Mouse (Mus musculus): ENCODE data around the gene Plekhg2. TPM values are rescaled to one million over a fixed set of nuclear protein-coding genes. Genes with fewer than 3 reads are reported as not detected.

Gene Plekhg2
- polyA plus RNA-seq, 1 experiment: 66.4 TPM

- TF ChIP-seq POLR2A (IDR thresholded peaks at IDR 0.05; ENCODE audit: low read depth, low read length) (no peak), CTCF (IDR thresholded peaks at IDR 0.05; ENCODE audit: extremely low read depth, insufficient read depth, insufficient read length, insufficient replicate concordance) (no peak)
- 88% methylated on average over 14 of the region's 14 CpGs for WGBS
- H3K36me3 ChIP-seq (ENCODE audit: control insufficient read depth, insufficient read depth, low read length): peaks cover 24% of the 10 kb centered on the region
- 0 out of 2 replicates have a peak overlapping the region, but pooled peaks have one; percentile 6 for H3K27ac ChIP-seq (ENCODE audit: insufficient read depth, low read length)
- H3K4me3 ChIP-seq (ENCODE audit: extremely low read depth, insufficient read depth, insufficient read length): no peak overlapping the region
- H3K4me1 ChIP-seq (ENCODE audit: control insufficient read depth, insufficient read depth, insufficient read length): peaks cover 20% of the 10 kb centered on the region
- DNase-seq (ENCODE audit: low read depth in 1 of 2, low spot score in 2 of 2): no peak
- no peaks in the 10 kb centered on the region for H3K27me3 ChIP-seq (ENCODE audit: control insufficient read depth, insufficient read depth, low read length)
These were observed 2.3 kb downstream of the Plekhg2 start for GRCm38 (mm10) chr7:28370051-28370450.

- WGBS: 92% methylated on average over 16 of the region's 16 CpGs
These were observed 4.0 kb downstream of the Plekhg2 start for GRCm38 (mm10) chr7:28368276-28368920.

GRCm38 (mm10) chr7:28367663-28368275 is 4.6 kb downstream of the Plekhg2 start:
- WGBS: 93% methylated on average over 16 of the region's 16 CpGs
- peaks cover 36% of the 10 kb centered on the region for H3K36me3 ChIP-seq (ENCODE audit: control insufficient read depth, insufficient read depth, low read length)

More at GRCm38 (mm10) chr7:28368276-28368920, 4.0 kb downstream of the Plekhg2 start:
- H3K27me3 ChIP-seq (ENCODE audit: control insufficient read depth, insufficient read depth, low read length): no peaks in the 10 kb centered on the region
- no peak for DNase-seq (ENCODE audit: low read depth in 1 of 2, low spot score in 2 of 2)
- no peak overlapping the region for H3K27ac ChIP-seq (ENCODE audit: insufficient read depth, low read length)
- peaks cover 11% of the 10 kb centered on the region; the same call in 1 of the 2 replicates for H3K4me1 ChIP-seq (ENCODE audit: control insufficient read depth, insufficient read depth, insufficient read length)
- TF ChIP-seq POLR2A (IDR thresholded peaks at IDR 0.05; ENCODE audit: low read depth, low read length): no peak
- TF ChIP-seq CTCF (IDR thresholded peaks at IDR 0.05; ENCODE audit: extremely low read depth, insufficient read depth, insufficient read length, insufficient replicate concordance): no peak
- H3K4me3 ChIP-seq (ENCODE audit: extremely low read depth, insufficient read depth, insufficient read length): no peak overlapping the region
- H3K36me3 ChIP-seq (ENCODE audit: control insufficient read depth, insufficient read depth, low read length): peaks cover 36% of the 10 kb centered on the region

GRCm38 (mm10) chr7:28362441-28363060 is 9.8 kb downstream of the Plekhg2 start:
- DNase-seq (ENCODE audit: low read depth in 1 of 2, low spot score in 2 of 2): no peak
- Histone ChIP-seq H3K27ac (ENCODE audit: insufficient read depth, low read length) (no peak overlapping the region), H3K27me3 (ENCODE audit: control insufficient read depth, insufficient read depth, low read length) (no peaks in the 10 kb centered on the region), H3K36me3 (ENCODE audit: control insufficient read depth, insufficient read depth, low read length) (peaks cover 44% of the 10 kb centered on the region), H3K4me1 (ENCODE audit: control insufficient read depth, insufficient read depth, insufficient read length) (no peaks in the 10 kb centered on the region), H3K4me3 (ENCODE audit: extremely low read depth, insufficient read depth, insufficient read length) (no peak overlapping the region)
- TF ChIP-seq POLR2A (IDR thresholded peaks at IDR 0.05; ENCODE audit: low read depth, low read length): no peak
- no peak for TF ChIP-seq CTCF (IDR thresholded peaks at IDR 0.05; ENCODE audit: extremely low read depth, insufficient read depth, insufficient read length, insufficient replicate concordance)
- 88% methylated on average over 16 of the region's 16 CpGs for WGBS

More at GRCm38 (mm10) chr7:28367663-28368275, 4.6 kb downstream of the Plekhg2 start:
- peaks cover 11% of the 10 kb centered on the region; the same call in 1 of the 2 replicates for H3K4me1 ChIP-seq (ENCODE audit: control insufficient read depth, insufficient read depth, insufficient read length)
- no peak overlapping the region for H3K4me3 ChIP-seq (ENCODE audit: extremely low read depth, insufficient read depth, insufficient read length)
- TF ChIP-seq POLR2A (IDR thresholded peaks at IDR 0.05; ENCODE audit: low read depth, low read length) (no peak), CTCF (IDR thresholded peaks at IDR 0.05; ENCODE audit: extremely low read depth, insufficient read depth, insufficient read length, insufficient replicate concordance) (no peak)
- H3K27me3 ChIP-seq (ENCODE audit: control insufficient read depth, insufficient read depth, low read length): no peaks in the 10 kb centered on the region
- H3K27ac ChIP-seq (ENCODE audit: insufficient read depth, low read length): no peak overlapping the region
- no peak for DNase-seq (ENCODE audit: low read depth in 1 of 2, low spot score in 2 of 2)

- TF ChIP-seq CTCF (IDR thresholded peaks at IDR 0.05; ENCODE audit: extremely low read depth, insufficient read depth, insufficient read length, insufficient replicate concordance): no peak
- TF ChIP-seq POLR2A (IDR thresholded peaks at IDR 0.05; ENCODE audit: low read depth, low read length): no peak
- no peaks in the 10 kb centered on the region for H3K4me1 ChIP-seq (ENCODE audit: control insufficient read depth, insufficient read depth, insufficient read length)
- no peaks in the 10 kb centered on the region for H3K27me3 ChIP-seq (ENCODE audit: control insufficient read depth, insufficient read depth, low read length)
- H3K4me3 ChIP-seq (ENCODE audit: extremely low read depth, insufficient read depth, insufficient read length): no peak overlapping the region
- DNase-seq (ENCODE audit: low read depth in 1 of 2, low spot score in 2 of 2): no peak
- H3K27ac ChIP-seq (ENCODE audit: insufficient read depth, low read length): no peak overlapping the region; the same call in 1 of the 2 replicates
- 93% methylated on average over 20 of the region's 20 CpGs for WGBS
- H3K36me3 ChIP-seq (ENCODE audit: control insufficient read depth, insufficient read depth, low read length): peaks cover 40% of the 10 kb centered on the region
These were observed 10.6 kb downstream of the Plekhg2 start for GRCm38 (mm10) chr7:28361647-28362341.

- WGBS: 88% methylated on average over 6 of the region's 6 CpGs
- no peak overlapping the region for H3K4me3 ChIP-seq (ENCODE audit: extremely low read depth, insufficient read depth, insufficient read length)
- TF ChIP-seq CTCF (IDR thresholded peaks at IDR 0.05; ENCODE audit: extremely low read depth, insufficient read depth, insufficient read length, insufficient replicate concordance) (no peak), POLR2A (IDR thresholded peaks at IDR 0.05; ENCODE audit: low read depth, low read length) (no peak)
- H3K27ac ChIP-seq (ENCODE audit: insufficient read depth, low read length): no peak overlapping the region
- H3K27me3 ChIP-seq (ENCODE audit: control insufficient read depth, insufficient read depth, low read length): no peaks in the 10 kb centered on the region
- no peak for DNase-seq (ENCODE audit: low read depth in 1 of 2, low spot score in 2 of 2)
- H3K4me1 ChIP-seq (ENCODE audit: control insufficient read depth, insufficient read depth, insufficient read length): no peaks in the 10 kb centered on the region
- H3K36me3 ChIP-seq (ENCODE audit: control insufficient read depth, insufficient read depth, low read length): peaks cover 35% of the 10 kb centered on the region
These were observed 12.1 kb downstream of the Plekhg2 start for GRCm38 (mm10) chr7:28360291-28360690.
